ENCODE assay signal across 16 mouse cellular contexts in genomic region chr2:35842780-35843474, GRCm38 (mm10).
DNase-seq lines count a peak whose midpoint lies in the region; ATAC-seq and TF ChIP-seq lines count a peak whose summit lies in the region.
"Had no signal": no experiment of that assay in that cellular context is flagged by ENCODE, and none has a peak within 500 bp of the region (broad histone marks: within the 10 kb centered on the region; RNA-seq: fewer than 3 reads in every experiment).

No protein-coding gene starts in this region.

- ATAC-seq in megakaryocyte, adult 5-6 weeks (ENCODE audit: poor library complexity, severe bottlenecking): no peak

- TF ChIP-seq POLR2A in brain, embryonic 14.5 days (IDR thresholded peaks at IDR 0.05; ENCODE audit: borderline replicate concordance, extremely low read depth, insufficient read depth, insufficient read length, poor library complexity, severe bottlenecking): no peak

- H3K27ac ChIP-seq in left cerebral cortex, adult 2 months: peak overlapping the region; percentile 28; the same call in 1 of the 2 replicates
- H3K27ac ChIP-seq: embryonic facial prominence, embryonic 12.5 days; hindbrain, embryonic 15.5 days; kidney, embryonic 15.5 days; liver, embryonic 15.5 days; neural tube, embryonic 12.5 days; stomach, postnatal 0 days had no signal

- peak; percentile 36 for DNase-seq in layer of hippocampus, adult 11-12 months (ENCODE audit: low spot score)
- no peak for DNase-seq in layer of hippocampus, postnatal 10 days (ENCODE audit: low spot score in 2 of 2)
- DNase-seq in brain, embryonic 14.5 days (ENCODE audit: low read depth): peak; percentile 76
- peak; percentile 32 to 37 for DNase-seq in left cerebral cortex, adult 2 months (ENCODE audit: extremely low spot score in 1 of 2, low spot score in 2 of 2)
- peak; percentile 54 for DNase-seq in retina, embryonic 14.5 days (ENCODE audit: low spot score)
- no peak for DNase-seq in heart, postnatal 4 days
- no peak for DNase-seq in adrenal gland, adult (ENCODE audit: inconsistent age in 2 of 2, low spot score in 1 of 2)
- DNase-seq: cerebellum, adult 9-11 months had no signal

- TF ChIP-seq CTCF in brain, embryonic 14.5 days (IDR thresholded peaks at IDR 0.05; ENCODE audit: borderline replicate concordance, extremely low read depth, insufficient read depth, insufficient read length): no peak
- TF ChIP-seq CTCF in left cerebral cortex, adult 2 months (IDR thresholded peaks at IDR 0.05): no peak

- H3K4me3 ChIP-seq in left cerebral cortex, adult 2 months: no peak overlapping the region
- H3K4me3 ChIP-seq: embryonic facial prominence, embryonic 12.5 days; heart, embryonic 13.5 days; hindbrain, embryonic 15.5 days; kidney, embryonic 15.5 days; liver, embryonic 15.5 days; neural tube, embryonic 12.5 days had no signal

- intact Hi-C loops in left cerebral cortex, adult 2 months (cut with DNase I): no loop called here

Comparison
In these comparisons a context has a peak if more than half of its experiments do, and no peak if none do; other contexts are left out.
1. DNase-seq: peak in layer of hippocampus, adult 11-12 months (single experiment), brain, embryonic 14.5 days (single experiment), left cerebral cortex, adult 2 months (2 of 2) and retina, embryonic 14.5 days (single experiment); none in layer of hippocampus, postnatal 10 days (0 of 2), heart, postnatal 4 days (single experiment) and adrenal gland, adult (0 of 2).